Mouse (Mus musculus) testis, postnatal 14 days (tissue): ENCODE results near the gene Dnaic2.
A peak's percentile ranks its signal among the peaks of the same experiment; 100 is the strongest.

Source experiments
- DNase-seq: peaks from one replicate; pipeline ENCODE4 v3.0.0; 2021; ENCODE audit warnings: low spot score

Dnaic2 gene

DNA sequence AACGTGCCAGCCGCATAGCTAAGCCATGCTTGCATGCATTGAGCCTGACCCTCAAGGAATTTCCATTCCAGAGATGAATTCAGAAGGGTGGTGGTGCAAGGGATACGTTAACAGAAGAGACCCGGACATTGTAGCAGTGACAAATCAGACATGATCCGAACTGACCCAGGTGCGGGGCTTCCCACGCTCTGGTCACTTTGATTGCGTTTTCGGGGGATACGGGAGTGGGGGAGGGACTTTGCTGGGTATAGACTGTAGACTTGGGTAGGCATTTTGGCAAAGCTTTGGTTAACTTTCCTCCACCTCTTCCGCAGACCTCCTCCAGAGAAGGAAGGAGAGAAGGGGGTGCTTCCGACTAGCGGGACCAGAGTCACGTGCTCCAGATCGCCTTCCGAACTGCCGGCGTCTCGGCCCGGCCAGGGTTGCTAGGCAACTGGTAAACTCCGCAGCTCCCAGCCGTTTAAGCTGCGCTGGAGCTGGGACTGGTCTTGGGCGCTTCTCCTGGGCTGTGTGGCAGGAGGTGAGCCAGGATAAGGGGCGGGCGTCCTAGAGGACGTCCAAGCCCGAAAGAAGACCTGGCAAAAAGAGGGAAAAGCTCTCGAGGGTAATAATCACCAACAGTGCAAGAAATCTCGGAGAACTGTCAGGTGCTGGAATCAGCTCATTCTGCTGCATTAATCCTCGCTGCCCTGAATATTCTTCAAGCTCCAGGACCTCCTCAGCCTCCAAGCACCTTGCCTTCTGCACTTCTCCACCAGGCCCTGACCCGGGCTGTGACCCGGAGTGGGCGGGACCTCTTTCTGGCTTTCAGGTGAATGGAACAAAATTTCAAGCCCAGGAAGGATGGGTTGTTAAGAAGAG is at the start of gene Dnaic2:
Gene Dnaic2 (plus strand): TSS at position 444 of the 861 bp plus-strand sequence.
- peak; percentile 59 for DNase-seq

DNA sequence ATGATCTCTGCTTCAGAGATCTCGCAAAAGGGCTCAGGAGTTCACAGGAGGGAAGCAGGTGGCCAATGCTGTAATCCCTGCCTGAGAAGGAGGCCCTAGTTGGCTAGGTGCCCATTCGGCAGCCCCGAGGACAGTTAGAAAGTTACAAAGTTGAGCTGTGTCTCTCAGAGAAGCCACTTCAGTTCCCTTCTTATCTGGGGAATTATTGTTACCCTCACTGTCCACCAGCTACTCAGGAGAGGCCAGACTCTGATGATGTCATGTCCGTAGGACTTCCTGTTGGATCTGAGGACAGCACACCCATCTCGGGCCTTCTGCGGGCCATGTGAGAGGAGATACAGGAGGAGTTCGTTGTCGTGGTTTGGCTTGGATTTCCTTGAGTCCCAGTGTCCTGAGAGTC is 47.6 kb upstream of the Dnaic2 start:
- peak; percentile 80 for DNase-seq

DNA sequence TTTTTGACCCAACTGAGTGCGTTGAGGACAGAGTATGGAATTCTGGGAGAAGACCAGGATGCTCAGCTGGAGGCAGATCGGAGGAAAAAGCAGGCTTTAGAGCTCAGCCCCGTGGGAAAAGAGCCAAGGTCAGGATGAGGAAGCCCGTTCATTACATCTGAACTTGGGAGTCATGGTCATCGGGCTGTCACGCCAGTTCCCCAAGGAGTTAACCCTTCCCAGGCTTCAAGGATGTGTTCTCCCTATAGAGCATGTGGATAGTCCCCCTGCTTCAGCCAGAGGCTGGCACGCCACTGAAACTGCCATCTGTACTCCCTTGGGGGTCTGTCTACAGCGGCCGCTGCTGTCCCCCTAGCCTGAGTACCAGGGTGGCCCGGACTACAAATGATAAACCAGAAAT is 46.9 kb upstream of the Dnaic2 start:
- peak; percentile 42 for DNase-seq

DNA sequence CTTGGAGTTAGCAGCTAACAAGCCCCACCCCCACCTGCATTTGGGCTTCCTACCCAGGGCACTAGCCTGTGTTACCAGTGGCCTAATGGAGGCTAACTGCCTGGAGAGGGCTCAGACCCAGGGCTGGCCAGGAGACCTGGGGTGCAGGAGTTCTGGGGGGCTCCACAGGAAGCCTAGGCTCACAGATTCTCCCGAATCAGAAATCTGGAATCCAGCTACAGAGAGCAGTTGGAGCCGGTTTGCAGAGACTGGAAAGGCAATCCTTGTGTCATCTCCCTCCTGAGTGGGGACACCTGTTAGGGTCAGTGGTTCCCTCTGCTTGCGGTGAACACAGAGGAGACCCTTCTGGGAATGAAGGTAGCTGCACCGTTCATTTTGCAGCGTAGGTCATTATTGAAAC is 46.2 kb upstream of the Dnaic2 start:
- DNase-seq: no peak

DNA sequence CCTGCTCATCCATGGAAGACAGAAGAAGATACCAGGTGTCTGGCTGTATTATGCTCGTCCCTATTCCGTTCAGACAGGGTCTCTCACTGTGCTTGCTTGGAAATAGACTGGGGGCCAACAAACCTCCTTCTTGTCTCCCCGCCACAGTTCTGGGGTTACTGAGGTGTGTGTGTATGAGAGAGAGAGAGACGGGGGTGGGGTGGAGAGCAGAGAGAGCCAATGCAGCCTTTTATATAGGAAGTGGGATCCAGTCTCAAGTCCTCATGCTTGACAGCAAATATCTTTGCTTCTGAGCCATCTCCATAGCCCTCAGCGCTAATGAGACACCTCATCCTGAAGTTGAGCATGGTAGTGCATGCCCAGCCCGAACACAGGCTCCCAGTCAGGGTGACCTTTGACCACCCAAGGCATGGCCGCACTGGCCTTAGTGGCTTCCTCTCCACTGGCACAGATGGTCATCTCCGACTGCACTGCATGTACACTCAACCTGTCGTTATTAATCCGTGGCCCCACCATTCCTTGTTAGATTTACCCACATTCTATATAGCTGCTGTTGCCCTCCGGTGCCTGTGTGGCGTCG is 44.8 kb upstream of the Dnaic2 start:
- DNase-seq: no peak

DNA sequence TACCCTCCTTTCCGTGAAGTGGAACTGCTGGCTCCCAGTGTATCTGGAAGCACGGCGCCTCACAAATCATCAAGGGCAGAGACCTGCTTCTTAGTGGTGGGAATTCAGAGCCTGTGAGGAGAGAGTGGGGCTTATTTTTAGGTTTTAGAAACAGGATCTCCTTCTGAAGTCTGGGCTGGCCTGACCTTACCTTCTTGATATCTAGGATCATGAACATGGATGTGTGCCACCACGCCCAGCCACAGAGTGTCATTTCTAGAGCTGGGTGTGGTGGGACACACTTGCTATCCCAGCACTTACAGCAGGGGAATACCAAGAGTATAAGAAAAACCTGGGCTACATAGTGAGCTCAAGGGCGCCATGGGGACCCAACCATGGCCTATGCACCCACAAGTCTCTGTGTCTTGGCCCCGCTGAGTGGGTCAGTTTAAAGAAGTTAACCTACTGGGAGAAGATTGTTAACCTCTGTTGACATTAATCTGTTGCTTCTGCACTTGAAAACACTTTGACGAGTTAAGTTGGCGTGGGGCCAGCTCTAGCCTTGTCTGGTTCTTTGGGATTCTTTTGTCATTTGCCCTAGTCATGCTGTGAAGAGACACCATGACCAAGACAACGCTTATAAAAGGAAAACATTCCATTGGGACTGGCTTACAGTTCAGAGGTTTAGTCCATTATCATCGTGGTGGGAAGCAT is 44.0 kb upstream of the Dnaic2 start:
- no peak for DNase-seq

DNA sequence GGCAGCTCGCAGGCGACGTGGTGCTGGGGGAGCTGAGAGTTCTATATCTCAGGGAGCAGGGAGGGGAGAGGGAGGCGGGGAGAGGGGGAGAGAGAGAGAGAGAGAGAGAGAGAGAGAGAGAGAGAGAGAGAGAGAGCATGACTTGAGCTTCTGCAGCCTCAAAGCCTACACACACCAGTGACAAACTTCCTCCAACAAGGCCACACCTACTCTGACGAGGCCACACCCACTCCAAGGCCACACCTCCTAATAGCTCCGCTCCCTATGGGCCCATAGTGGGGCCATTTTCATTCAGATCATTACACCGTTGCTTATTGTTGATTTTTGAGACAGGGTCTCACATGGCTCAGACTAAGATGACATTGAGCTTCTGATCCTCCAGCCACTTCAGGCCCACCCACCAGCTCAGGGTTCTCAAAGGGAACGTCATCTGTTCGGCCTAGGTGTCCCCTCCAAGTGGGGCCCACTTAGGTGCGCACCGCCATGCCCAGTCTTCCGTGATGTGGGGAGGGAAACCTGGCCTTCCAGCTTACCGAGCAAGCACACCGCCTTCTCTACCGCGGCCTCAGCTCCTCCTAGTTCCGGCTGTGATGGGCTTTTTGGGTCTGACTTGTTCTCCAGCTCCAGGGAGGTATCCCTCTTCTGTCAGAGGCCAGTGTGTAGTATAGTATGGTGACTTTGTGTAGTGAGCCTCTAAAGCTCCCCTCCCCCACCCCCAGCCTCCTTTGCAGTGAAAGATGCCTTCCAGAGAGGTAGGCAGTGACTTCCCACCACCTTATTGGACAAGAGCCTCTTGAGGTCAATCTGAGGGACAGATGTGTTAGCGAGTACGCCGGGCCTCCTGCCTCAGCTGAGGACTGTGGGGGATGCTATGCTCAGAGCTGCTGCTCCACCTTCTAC is 43.2 kb upstream of the Dnaic2 start:
- no peak for DNase-seq

DNA sequence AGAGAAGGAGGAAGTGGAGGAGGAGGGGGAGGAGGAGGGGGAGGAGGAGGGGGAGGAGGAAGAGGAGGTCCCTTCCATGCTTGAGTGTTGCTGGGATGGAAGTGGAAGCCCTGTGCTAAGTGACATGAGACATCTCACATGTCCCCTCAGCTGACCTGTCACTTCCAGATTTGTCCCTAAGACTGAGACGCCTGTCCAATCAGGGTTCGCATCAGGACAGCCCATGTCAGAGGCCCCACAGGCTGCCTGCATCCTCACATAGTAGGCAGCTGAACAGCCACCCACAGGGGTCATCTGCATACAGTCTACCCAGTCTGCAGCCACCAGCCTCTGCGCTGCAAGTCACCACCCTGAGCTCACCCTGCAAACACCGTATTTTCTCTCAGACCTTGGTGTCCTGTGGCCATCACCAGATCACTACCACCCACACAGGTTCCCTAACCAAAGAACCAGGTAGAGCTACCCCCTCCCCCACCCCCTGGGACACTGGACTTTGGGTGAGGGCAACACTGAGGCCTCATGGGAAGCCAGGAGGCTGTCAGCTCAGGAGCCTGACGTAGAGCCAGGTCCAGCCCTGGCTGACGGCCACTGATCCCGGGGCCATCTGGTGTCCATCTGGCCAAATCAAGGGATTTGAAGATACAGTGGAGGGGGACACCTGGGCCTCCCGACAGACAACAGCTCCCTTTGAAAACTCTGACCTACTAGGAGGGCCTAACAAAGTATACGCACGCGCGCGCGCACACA is 42.4 kb upstream of the Dnaic2 start:
- DNase-seq: no peak

DNA sequence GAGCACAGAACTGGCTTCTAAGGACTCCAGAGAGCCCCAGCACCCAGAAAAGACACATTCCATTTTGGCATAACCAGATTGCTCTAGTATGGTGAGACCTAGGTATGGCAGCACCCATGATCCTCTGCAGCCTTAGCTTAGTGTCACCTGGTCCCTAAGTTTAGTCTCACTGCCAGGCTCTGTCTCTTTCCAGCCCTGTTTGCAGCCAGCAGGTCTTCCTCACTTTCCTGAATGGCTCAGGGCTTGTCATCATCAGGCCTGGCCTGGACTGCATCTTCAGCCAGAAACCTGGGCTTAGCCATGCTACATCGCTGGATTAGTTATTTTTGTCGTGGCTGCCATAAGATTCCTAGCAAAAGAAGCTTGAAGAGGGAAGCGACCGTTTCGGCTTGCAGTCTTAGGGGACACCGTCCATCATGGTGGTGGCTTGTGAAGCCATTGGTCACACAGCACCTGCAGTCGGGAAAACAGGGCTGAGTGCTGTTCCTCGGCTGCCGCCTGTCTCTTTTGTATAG is 41.6 kb upstream of the Dnaic2 start:
- no peak for DNase-seq

DNA sequence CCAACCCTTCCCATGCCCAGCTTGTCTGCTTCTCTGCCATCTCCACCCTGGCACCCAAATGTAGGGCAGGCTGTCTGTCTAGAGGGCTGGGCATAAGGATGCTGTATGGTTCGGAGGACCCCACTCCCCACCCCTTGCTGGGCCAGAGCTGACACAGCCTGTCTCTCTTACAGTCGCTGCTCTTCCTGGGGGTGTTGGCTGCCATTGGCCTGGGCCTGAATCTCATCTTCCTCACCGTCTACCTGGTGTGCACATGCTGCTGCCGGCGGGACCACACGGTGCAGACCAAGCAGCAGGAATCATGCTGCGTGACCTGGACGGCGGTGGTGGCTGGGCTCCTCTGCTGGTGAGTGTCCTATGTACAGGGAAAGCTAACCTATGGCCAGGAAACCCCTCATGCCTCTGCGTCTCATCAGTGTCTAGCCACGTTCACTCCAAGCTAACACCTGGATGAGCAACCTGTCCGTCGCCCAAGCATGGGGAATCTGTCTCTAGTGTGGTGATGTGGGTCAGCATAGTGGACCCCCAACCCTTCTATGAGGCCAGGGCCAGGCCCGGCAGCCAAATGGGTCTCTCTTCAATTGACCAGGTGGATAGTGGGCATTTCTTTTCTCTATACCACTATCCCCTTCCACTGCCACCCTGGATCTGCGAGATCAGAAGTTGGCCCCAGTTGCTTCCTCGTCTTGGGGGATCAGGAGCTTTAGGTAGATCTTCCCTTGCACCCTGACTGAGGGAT is 40.8 kb upstream of the Dnaic2 start:
- no peak for DNase-seq

DNA sequence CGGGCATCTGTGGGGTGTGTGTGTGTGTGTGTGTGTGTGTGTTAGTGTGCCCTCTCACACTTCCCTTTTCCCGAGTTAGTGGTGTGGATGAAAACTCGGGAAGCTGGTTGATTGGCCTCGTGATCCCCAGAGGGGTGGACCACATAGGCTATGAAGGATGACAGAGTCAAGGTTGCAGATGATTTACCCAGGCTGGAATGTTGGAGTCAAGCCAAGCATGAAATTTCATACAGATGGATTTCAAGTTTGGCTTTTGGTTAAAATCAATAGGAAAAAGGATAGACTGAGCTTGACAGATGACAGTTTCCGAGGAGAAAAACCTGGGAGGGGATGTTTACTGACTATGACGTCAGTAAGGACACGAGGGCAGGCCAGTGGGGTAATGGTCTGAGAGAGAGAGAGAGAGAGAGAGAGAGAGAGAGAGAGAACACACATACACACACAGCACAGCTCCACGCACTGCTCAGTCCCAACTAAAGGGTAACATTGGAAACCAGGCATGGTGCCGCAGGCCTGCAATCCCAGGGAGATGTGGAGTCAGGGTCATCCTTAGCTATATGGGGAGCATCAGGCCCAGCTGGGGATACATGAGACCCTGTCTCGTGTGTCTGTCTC is 39.5 kb upstream of the Dnaic2 start:
- DNase-seq: no peak

DNA sequence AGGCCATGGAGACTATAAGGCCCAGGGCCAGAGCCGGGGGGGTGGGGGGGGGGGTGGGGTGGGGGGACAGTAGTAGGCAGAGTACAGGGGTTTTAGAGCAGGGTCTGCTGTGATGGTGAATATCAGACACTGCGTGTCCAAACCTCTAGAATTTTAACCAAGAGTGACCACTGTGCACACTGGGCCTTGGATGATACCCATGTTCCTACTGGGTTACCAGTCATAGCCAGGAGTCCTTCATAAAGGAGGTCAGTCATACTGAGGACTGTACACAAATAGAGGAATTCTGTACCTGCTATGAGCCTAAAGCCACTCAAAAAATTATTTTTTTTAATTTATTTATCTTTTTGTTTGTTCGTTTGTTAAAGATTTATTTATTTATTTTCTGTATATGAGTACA is 38.5 kb upstream of the Dnaic2 start:
- no peak for DNase-seq

DNA sequence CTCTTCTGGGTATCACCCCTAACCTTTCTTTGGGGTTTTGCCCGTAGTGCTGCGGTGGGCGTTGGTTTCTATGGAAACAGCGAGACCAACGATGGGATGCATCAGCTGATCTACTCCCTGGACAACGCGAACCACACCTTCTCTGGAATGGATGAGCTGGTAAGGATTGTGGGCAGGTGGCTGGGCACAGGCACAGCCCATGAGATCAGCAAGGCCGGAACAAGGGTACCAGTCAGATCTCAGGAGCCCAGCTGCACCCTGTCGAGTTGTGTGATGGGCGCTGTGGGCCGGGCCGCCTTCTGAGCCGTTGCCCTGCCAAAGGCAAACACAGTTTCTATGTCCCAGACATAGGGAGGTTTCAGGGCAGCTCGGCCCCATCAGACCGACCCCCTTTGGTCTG is 37.0 kb upstream of the Dnaic2 start:
- no peak for DNase-seq

DNA sequence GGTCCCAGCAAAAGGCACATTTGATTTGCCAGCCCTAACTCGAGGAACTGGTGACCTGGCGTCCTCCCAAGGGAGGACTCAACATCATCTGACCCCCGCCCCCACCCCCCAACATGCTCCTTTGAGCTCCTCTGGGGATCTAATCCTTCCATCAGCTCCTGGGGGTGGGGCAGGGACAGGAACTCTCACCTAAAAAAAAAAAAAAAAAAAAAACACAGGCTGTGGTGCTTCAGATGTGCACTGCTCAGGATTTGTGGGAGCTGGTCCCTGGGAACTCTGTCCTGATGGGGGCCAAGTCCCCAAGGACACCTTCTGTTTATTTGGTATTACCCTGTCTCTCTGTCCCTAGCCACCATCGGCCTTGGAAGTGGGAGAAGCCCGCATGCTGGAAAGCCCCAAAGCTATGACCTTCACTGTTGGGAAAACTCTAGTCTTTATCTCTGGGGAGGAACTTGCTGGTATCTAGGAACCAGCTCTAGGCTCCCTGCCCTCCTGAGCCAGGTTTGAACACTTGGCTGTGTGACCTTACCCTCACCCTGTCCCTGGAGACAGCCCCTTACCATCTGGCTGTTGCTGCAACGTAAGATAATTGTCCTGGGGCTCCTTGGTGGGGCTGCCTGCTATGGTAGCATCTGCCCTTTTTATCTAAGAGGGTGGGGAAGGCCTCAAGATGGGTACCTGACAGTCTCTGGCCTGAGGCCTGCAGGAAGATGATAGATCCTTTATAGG is 35.6 kb upstream of the Dnaic2 start:
- DNase-seq: peak; percentile 67

DNA sequence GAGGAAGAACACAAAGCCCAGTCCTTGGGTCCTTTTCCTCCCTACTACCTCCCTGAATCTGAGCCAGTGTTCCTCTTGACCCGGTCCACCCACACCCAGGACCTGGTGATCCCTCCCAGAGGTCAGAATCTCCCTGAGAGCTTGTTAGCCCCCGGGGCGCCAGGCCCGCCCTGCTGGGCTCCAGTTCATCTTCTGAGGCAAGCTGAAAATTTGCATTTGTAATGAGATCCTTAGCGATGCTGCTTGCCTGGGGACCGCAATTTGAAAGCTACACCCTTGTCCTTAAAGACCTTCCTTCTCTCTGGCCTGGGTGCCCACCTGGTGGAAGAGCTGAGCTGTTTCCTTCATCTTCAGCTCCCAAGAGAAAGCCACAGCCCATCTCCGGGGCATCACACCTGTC is 34.6 kb upstream of the Dnaic2 start:
- no peak for DNase-seq

DNA sequence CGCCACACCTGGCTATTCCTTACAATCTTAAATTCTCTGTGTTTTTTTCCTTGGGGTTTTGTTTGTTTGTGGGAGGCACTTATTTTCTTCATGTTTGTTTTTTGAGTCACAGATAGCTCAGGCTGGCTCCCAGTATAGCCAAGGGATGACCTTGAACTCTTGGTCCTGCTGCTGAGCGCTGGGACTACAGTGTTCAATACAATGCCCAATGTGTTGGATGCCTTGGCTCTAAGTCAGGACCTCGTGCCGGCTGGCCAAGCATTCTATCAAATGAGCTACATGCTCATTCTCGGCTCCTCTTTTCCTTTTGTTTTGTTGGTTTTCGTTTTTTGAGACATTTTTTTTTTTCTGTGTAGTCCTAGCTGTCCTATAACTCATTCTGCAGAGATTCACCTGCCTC is 33.8 kb upstream of the Dnaic2 start:
- no peak for DNase-seq

DNA sequence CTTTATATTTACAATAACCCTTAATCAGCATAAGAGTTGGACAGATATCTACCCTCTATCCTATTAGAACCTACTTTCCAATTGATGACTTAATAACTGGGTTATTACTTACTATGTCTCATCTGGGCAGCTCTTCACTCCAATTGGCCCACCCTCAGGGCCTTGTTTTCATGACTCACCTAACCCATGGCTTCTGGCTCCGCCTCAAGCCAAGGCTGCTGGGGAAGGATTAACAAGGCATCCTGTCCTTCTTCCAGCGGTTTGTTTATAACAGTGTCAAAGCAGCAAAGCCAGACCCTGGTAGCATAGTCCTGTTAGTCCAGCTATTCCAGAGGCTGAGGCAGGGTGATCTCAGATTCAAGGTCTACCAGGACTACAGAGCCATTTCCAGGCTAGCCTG is 32.8 kb upstream of the Dnaic2 start:
- DNase-seq: no peak

DNA sequence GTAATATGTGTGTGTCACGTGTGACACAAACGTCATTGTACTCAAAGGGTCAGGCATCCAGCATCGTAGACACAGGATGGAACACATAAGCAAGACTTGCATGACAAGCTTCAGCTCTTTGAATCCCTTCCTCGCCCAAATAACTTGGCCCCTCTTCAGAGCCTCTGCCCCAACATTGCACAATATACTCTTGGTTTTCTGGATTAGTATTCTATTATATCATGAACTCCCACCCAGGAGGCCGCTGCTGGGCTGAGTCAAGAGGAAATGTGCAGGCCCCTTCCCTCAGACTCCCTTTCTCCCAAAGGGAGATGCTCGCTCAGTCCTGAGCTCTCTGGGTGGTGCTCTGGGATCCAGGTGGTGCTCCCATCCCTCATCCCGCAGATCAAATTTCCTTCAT is 28.7 kb upstream of the Dnaic2 start:
- DNase-seq: no peak

DNA sequence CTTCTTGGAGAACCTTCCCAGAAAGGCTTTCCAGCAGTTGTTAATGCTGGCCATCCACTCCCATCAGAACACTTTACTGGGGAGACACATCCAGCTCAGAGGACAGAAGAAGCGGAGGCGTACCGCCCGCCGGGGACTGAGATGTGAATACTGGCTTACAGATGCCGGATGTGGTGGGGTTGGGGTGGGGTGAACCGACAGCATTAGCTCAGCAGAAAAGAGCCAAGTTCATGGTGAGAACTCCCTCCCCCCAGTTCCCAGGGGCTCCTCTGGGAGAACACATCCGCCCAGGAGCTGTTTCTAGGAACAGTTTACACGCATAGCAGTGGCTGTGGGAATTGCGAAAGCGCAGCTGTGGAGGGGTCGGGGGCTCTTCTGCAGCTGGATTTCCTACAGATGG is 27.7 kb upstream of the Dnaic2 start:
- DNase-seq: no peak
